Mouse (Mus musculus) kidney, adult 2 months (tissue): ENCODE results near the gene Bora.

Experiments
- CTCF ChIP-seq: fragments of 200-500 bp; conservative IDR thresholded peaks from 2 replicates; pipeline ENCODE4 v1.5.1; 2011; ENCODE audit warnings: low read depth, mild to moderate bottlenecking, control low read depth, low read length, moderate library complexity, mixed read lengths; ENCODE audit not compliant: insufficient read depth, insufficient read length
- POLR2A ChIP-seq: fragments of 200-500 bp; IDR thresholded peaks from one replicate; pipeline ENCODE4 v1.6.1; 2011; ENCODE audit warnings: low read depth, low read length, control low read depth

DNA sequence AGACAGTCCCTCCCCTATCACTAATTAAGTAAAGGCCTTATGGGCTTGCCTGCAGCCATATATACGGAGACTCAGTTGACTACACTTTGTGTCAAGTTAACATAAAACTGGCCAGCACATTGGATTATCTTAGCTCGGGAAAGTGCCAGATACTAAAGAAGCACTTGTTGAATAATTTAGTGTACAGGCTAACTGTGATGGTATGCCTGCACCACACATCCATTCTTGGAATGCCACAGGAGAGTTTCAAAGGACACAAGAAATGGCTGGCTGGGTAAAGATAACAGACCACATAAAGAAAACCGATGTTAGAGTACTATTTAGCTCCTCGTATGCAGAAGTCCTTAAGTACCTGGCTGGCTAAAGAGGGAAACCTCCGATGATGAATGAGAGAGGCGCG, 27.3 kb upstream of the Bora start:
- no peak for TF ChIP-seq POLR2A
- TF ChIP-seq CTCF, result no peak
